Mouse (Mus musculus): ENCODE measurements around the gene Tmco5b. TPM values are rescaled to one million over a fixed set of nuclear protein-coding genes. Genes with fewer than 3 reads are reported as not detected.

Tmco5b gene
- 0.04 TPM in 1 of 2 replicates, not detected in the other for polyA plus RNA-seq (2012; rRNA removed)

GRCm38 (mm10) chr2:113285432-113285831, at the start of gene Tmco5b:
Tmco5b (plus strand) TSS chr2:113285732.

Other genes with a start within 250 kb of the Tmco5b start
- 3.0 and 3.2 TPM in 2 replicates for gene Ryr3, start 68.6 kb upstream of the Tmco5b start, polyA plus RNA-seq (2012; rRNA removed)
- 0.40 and 0.94 TPM in 2 replicates for gene Fmn1, start 42.0 kb downstream of the Tmco5b start, polyA plus RNA-seq (2012; rRNA removed)

Data from central nervous system, embryonic 11.5 days (tissue).